Mouse (Mus musculus) stomach, postnatal 0 days (tissue): Measurements from ENCODE around the gene Camkk1. TPM values are rescaled to one million over a fixed set of nuclear protein-coding genes. Genes with fewer than 3 reads are reported as not detected.

ENCODE experiments used
- ATAC-seq: fragments of 200-750 bp; cut with Nextera tagmentation; 2 replicates; pipeline ENCODE4 v1.8.0; 2017; ENCODE audit not compliant: low FRiP score, low TSS enrichment
- DNase-seq: peaks from one replicate; pipeline ENCODE4 v3.0.0-alpha.2; 2016; ENCODE audit warnings: low spot score
- H3K27ac ChIP-seq: fragments of 300-500 bp; sonication (generic); replicated peaks from 2 replicates; pipeline ENCODE4 v1.5.1; 2014; ENCODE audit warnings: mild to moderate bottlenecking, control low read depth
- H3K27me3 ChIP-seq: fragments of 300-500 bp; sonication (generic); 2 replicates; pipeline ENCODE4 v1.6.1; 2014; ENCODE audit warnings: low read length; ENCODE audit not compliant: control insufficient read depth, insufficient read depth
- H3K36me3 ChIP-seq: fragments of 300-500 bp; sonication (generic); 2 replicates; pipeline ENCODE4 v1.6.1; 2014; ENCODE audit warnings: low read length, mixed read lengths; ENCODE audit not compliant: control insufficient read depth, insufficient read depth
- H3K4me1 ChIP-seq: fragments of 300-500 bp; sonication (generic); replicated peaks from 2 replicates; pipeline ENCODE4 v1.6.1; 2014; ENCODE audit warnings: antibody characterized with exemption; ENCODE audit not compliant: control insufficient read depth, insufficient read depth
- H3K4me2 ChIP-seq: fragments of 300-500 bp; sonication (generic); replicated peaks from 2 replicates; pipeline ENCODE4 v1.6.1; 2014; ENCODE audit warnings: low read depth, mild to moderate bottlenecking, control low read depth, moderate library complexity
- H3K4me3 ChIP-seq: fragments of 300-500 bp; sonication (generic); 2 replicates; pipeline ENCODE4 v1.5.1; 2014; ENCODE audit warnings: low read depth, low read length, control low read depth
- H3K9ac ChIP-seq: fragments of 300-500 bp; sonication (generic); 2 replicates; pipeline ENCODE4 v1.6.1; 2014; ENCODE audit warnings: mild to moderate bottlenecking, low read length, control low read depth, mixed read lengths
- H3K9me3 ChIP-seq: fragments of 300-500 bp; sonication (generic); 2 replicates; pipeline ENCODE4 v1.6.1; 2016; ENCODE audit warnings: low read length; ENCODE audit not compliant: control insufficient read depth
- CTCF ChIP-seq: IDR thresholded peaks from 2 replicates; pipeline ENCODE4 v1.5.1; 2016; ENCODE audit warnings: antibody characterized with exemption, low read depth, mild to moderate bottlenecking, moderate library complexity
- EP300 ChIP-seq: optimal IDR thresholded peaks from 2 replicates; pipeline ENCODE3; 2016; ENCODE audit warnings: antibody characterized with exemption
- WGBS: fragments of 180-500 bp; shearing (Covaris S2); extraction: QIAGEN DNeasy Blood & Tissue Kit; methylation state at CpG from one replicate; pipeline ENCODE4 v1.1.7; 2014; 5-methylcytosine and 5-hydroxymethylcytosine counted together
- polyA plus RNA-seq: library from polyadenylated mRNA; unstranded; fragments of >200 nt; fragmentation: Nextera tagmentation; extraction: Ambion mirVana; gene quantifications from 2 replicates; pipeline ENCODE4 v1.2.1, GENCODE M21; 2015

The Camkk1 gene
- polyA plus RNA-seq, 1 experiment from 2014 or later = 7.1 TPM

DNA sequence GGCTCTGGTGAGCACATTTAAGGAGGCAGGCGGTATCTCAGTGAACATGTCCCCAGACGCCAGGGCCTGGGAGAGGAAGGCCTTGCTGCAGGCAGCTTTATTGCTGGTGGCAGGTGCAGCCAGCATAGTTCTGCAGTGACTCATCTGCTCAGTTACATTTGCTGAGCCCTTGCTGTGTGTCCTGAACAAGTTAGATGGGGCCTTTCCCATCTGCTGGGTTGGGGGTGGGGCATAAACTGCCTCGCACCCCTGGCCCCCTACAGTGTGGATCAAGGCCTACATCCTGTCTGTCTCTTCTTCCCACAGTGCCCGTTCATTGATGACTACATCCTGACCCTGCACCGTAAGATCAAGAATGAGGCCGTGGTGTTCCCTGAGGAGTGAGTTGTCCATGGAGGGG lies 18.1 kb downstream of the Camkk1 start:
- H3K4me2 ChIP-seq = no peak overlapping the region
- no peak for DNase-seq
- H3K4me1 ChIP-seq = no peaks in the 10 kb centered on the region
- WGBS = 56% methylated on average over 6 of the region's 6 CpGs
- no peak overlapping the region for H3K27ac ChIP-seq
- H3K27me3 ChIP-seq = no peaks in the 10 kb centered on the region
- ATAC-seq = no peak; the same call in 1 of the 2 replicates
- no peak overlapping the region for H3K9ac ChIP-seq
- H3K36me3 ChIP-seq = peaks cover 5% of the 10 kb centered on the region; the same call in 1 of the 2 replicates
- no peak for TF ChIP-seq CTCF
- no peak for TF ChIP-seq EP300
- no peaks in the 10 kb centered on the region for H3K9me3 ChIP-seq
- H3K4me3 ChIP-seq = no peak overlapping the region

GRCm38 (mm10) chr11:73037691-73038090 lies 18.9 kb downstream of the Camkk1 start:
- Histone ChIP-seq H3K9ac (no peak overlapping the region), H3K4me1 (no peaks in the 10 kb centered on the region), H3K4me3 (no peak overlapping the region), H3K4me2 (no peak overlapping the region), H3K27ac (no peak overlapping the region), H3K9me3 (no peaks in the 10 kb centered on the region), H3K27me3 (no peaks in the 10 kb centered on the region), H3K36me3 (peaks cover 5% of the 10 kb centered on the region; the same call in 1 of the 2 replicates)
- 86% methylated on average over 3 of the region's 3 CpGs for WGBS
- DNase-seq (no peak), ATAC-seq (no peak)
- TF ChIP-seq EP300 (no peak), CTCF (no peak)

DNA sequence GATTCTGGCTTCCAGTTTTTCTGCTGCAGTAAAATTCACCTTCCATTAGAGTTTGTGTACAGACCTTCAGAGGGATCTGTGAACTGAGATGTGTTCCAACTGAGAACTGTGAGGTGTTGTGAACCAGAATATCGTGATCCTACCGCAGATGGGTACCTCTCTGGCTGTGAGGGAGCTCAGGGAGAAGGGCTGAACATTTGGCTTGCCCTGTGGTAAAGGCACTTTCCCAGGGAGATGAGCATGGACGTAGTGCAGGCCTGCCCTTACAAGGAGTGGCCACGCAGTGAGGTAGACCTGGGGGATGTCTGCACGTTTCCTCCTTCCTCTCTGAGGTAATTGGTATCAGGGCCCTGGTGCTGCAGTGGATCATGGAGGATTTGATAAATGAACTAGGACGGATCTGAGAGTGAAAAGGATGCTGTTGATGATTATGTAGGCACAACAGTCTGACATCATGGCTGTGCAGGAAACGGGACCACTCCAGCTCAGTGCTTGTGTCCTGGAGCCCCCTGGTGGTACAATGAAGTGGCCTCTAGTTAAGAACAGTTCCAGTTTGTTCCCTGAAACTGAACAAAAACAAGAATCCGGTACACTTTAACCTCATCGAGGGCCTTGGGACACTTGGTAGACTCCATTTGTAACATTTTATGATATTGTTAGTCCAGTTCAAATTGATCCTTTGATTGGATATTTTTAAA lies 20.4 kb downstream of the Camkk1 start:
- ATAC-seq (peak; percentile 66; the same call in 1 of the 2 replicates), DNase-seq (peak; percentile 60)
- Histone ChIP-seq H3K36me3 (peaks cover 5% of the 10 kb centered on the region; the same call in 1 of the 2 replicates), H3K4me3 (no peak overlapping the region), H3K27me3 (no peaks in the 10 kb centered on the region), H3K9me3 (no peaks in the 10 kb centered on the region), H3K9ac (no peak overlapping the region), H3K27ac (no peak overlapping the region), H3K4me2 (no peak overlapping the region), H3K4me1 (no peaks in the 10 kb centered on the region)
- 59% methylated on average over 9 of the region's 9 CpGs for WGBS
- TF ChIP-seq EP300 (no peak), CTCF (peak; percentile 95)

DNA sequence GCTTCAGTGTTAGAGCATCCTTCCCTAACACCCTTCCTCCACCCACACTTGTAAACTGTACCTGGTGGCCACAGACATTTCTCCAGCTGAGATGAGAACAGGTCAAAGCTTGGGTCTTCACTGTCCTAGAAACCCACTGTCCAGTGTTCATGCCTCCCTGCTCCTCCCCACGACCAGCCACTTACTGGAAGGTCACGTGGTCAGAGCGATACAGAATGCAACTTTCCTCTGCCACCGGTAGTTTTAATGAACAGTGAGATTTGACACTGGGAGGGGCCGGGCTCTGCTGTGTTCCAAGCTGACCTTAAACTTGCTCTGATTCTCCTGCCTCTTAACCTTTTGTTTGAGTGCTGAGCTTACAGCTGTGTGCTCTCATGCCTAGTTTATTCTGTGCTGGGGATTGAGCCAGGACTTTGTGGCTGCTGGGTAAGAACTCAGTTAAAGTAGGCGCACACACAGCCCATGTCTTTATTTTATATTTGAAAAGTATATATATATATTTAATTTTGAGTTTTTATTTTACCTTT lies 25.5 kb downstream of the Camkk1 start:
- Histone ChIP-seq H3K27ac (no peak overlapping the region), H3K36me3 (no peaks in the 10 kb centered on the region), H3K4me3 (no peak overlapping the region), H3K9me3 (no peaks in the 10 kb centered on the region), H3K4me2 (no peak overlapping the region), H3K9ac (no peak overlapping the region), H3K27me3 (no peaks in the 10 kb centered on the region), H3K4me1 (no peaks in the 10 kb centered on the region)
- TF ChIP-seq CTCF = no peak
- WGBS = 22% methylated on average over 6 of the region's 6 CpGs
- DNase-seq (no peak), ATAC-seq (no peak)

DNA sequence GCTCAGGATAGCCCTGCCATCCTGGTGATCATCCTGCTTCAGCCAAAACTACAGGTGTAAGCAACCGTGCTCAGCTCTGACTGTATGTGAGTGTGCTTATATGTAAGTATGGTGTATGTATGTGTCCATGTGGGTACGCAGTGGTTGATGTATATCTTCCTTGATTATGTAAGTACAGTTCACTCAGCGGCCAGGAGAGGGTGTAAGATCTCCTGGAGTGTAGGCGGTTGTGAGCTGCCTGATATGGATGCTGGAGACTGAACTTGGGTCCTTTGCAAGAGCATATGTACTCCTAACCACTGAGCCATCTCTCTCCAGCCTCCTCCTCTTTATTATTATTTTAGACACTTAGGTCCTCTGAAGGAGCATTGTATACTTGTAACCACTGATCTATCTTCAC lies 26.0 kb downstream of the Camkk1 start:
- no peak overlapping the region for H3K4me2 ChIP-seq
- no peaks in the 10 kb centered on the region for H3K36me3 ChIP-seq
- WGBS = 65% methylated on average over 4 of the region's 4 CpGs
- no peak for TF ChIP-seq EP300
- TF ChIP-seq CTCF = peak; percentile 47
- no peak overlapping the region for H3K4me3 ChIP-seq
- H3K27me3 ChIP-seq = no peaks in the 10 kb centered on the region
- no peak overlapping the region for H3K27ac ChIP-seq
- no peaks in the 10 kb centered on the region for H3K4me1 ChIP-seq
- no peak for DNase-seq
- no peak for ATAC-seq
- H3K9ac ChIP-seq = no peak overlapping the region
- H3K9me3 ChIP-seq = no peaks in the 10 kb centered on the region

GRCm38 (mm10) chr11:73047542-73047996 lies 28.8 kb downstream of the Camkk1 start, which contains the start of gene Ncbp3:
Gene Ncbp3, plus strand, starts transcription at chr11:73047783.
- Histone ChIP-seq H3K27ac (peak within 1 kb of the TSS; percentile 93), H3K27me3 (no peaks in the 10 kb centered on the region), H3K4me2 (peak within 1 kb of the TSS; percentile 70), H3K36me3 (peaks cover 4% of the 10 kb centered on the region; the same call in 1 of the 2 replicates), H3K4me3 (peak within 1 kb of the TSS; percentile 84), H3K9me3 (no peaks in the 10 kb centered on the region), H3K9ac (peak within 1 kb of the TSS; percentile 96), H3K4me1 (no peaks in the 10 kb centered on the region)
- TF ChIP-seq EP300 (peak; percentile 70), CTCF (peak; percentile 84)
- DNase-seq (peak; percentile 96), ATAC-seq (peak; percentile 97)
- 1% methylated on average over 37 of the region's 39 CpGs for WGBS
